Mouse (Mus musculus): ENCODE data around the gene Gid4. TPM values are rescaled to one million over a fixed set of nuclear protein-coding genes. Genes with fewer than 3 reads are reported as not detected.

Gene Gid4
- 10 to 100 TPM; 42.0 to 50.6 (median 46.2) TPM for total RNA-seq (2022)

DNA sequence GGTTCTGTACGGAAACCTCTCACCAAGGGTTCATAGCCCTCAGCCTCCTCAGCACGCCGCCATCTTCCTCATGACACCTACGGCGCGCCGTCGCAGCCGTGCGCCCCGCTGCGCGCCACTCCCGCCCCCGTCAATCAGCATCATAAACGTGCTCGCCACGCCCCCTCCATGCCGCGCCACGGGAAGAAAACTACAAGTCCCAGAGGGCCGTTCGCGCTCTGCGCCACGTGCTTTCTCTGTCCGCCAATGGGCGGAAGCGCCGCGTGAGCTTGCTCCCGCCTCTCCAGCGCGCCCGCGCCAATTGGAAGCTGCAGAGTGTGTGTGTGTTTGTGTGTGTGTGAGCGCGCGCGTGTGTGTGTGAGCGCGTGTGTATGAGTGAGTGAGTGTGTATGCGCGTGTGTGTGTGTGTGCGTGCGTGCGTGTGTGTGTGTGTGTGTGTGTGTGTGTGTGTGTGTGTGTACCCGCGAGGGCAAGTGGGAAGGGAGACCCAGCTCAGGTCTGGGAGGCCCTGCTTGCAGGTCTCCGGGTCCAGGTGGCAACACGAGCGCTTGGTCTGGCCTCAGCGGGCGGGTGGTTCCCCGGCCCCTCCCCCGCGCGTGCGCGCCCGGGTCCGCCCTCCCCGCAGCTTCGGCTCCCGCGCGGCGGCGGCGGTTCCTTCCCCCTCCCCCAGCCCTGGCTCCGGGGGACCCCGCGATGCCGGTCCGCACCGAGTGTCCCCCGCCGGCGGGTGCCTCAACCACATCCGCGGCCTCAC is at the start of gene Gid4:
Gid4 (plus strand) TSS at position 183 of the 754 bp plus-strand sequence.
- DNase-seq (ENCODE audit: low spot score in 2 of 2) = peak; percentile 98 to 99

DNA sequence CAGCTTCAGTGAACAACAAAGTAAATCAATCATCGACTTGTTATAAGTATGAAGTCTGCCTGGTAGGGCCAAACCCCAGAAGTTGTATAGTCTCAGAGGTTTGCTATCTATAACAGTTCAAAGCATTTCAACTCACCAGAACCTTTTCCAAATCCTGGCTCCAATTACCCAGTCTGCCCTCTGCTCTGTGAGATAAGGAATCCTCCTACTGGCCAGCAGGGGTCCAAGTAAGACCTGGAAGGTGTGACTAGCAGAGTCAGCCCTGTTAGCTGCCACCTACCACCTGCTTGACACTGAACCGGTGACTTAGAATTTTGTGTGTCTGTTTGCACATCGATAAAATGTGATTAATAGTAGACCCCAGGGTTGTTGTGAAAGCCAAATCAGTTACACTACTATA is 49.7 kb upstream of the Gid4 start:
- DNase-seq (ENCODE audit: low spot score in 2 of 2) = no peak

GRCm38 (mm10) chr11:60368909-60369308 is 48.0 kb upstream of the Gid4 start:
- no peak for DNase-seq (ENCODE audit: low spot score in 2 of 2)

DNA sequence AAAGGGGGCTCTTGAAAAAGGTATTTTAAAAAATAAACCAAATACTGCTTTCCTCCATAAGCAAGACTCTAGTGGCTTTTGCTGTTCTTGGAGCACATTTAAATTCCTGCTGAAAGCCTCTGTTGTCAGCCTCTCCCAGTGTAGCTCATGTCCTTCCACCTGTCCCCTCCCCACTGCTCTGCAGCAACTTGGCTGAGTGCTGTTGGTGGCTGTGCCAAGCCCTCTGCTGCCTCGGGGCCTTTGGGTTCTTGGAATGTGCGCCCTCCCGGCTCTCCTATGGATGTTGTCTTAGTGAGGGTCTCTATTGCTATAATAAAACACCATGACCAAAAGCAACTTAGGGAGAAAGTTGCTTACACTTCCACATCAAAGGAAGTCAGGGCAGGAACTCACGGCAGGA is 47.5 kb upstream of the Gid4 start:
- no peak for DNase-seq (ENCODE audit: low spot score in 2 of 2)

DNA sequence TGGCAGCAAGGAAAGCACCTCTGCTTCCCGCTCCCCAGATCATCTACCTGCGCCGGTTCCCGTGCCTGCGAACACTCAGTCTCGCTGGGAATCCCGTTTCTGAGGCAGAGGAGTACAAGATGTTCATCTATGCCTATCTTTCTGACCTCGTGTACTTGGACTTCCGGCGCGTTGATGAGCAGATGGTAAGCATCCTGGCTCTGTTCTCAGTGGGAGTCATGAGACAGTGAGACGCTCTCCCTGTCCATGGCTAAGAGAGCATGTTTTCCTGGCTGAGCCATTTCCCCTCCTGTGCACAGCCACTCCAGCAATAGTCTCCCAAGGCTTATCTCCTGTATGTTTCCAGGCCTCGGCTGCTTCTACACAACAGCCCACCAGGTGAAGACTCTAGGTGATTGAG is 46.5 kb upstream of the Gid4 start:
- DNase-seq (ENCODE audit: low spot score in 2 of 2) = no peak

DNA sequence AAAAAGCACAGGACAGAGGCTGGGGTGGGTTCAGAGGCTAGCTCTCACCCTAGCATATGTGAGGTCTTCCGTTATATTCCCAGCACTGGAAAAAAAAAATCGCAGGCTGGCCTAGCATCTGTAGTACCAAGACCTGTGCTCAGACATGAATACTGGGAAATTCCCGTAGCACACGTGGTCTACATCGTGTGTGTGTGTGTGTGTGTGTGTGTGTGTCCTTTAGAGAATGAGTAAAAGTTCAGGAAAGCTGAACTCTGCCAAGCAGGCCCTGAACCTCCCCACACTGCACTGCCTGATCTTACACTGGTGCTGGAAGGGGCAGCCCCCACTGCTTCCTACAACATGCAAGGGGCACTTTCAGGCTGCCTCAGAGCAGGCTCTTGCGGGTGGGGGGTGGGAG is 42.5 kb upstream of the Gid4 start:
- DNase-seq (ENCODE audit: low spot score in 2 of 2) = no peak

- no peak for DNase-seq (ENCODE audit: low spot score in 2 of 2)
Measured at GRCm38 (mm10) chr11:60383518-60383917, 33.4 kb upstream of the Gid4 start.

- DNase-seq (ENCODE audit: low spot score in 2 of 2) = peak; percentile 79 to 82
Measured at GRCm38 (mm10) chr11:60384762-60385421, 32.1 kb upstream of the Gid4 start.

DNA sequence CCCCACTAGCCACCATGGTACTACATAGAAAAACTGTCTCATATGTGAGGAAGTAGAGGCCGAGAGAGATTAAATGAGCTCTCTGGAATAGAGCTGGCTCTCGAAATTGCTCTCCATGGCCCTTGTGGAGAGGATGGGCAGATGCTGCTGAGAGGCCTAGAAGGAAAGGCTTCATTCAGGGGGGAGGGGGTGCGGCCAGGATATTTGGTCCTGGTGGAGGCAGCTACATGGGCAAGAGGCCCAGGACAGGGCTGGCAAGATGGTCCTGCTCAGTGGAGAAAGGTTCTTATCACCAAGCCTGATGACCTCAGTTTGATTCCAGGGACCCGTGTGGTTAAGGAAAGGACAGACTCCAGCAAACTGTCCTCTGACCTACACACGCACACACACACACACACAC is 31.0 kb upstream of the Gid4 start:
- DNase-seq (ENCODE audit: low spot score in 2 of 2) = no peak

DNA sequence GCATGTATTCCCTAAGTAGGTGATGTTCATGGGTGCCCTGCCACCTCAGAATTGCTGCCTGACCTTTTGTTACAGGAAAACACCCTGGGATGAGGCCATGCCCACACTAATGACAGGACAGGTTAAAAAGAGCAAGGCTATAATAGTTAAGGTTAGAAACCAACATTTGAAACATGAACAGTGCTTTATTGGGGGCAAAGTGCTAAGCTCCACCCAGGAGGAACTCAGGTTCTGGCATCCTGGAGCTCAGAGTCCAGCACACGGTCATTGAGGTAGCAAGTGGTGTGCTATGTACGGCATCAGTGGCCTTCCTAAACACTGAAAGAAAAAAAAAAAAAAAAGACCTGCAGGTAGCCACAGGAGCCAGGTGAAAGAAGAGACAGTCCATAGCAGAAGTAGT is 29.0 kb upstream of the Gid4 start:
- DNase-seq (ENCODE audit: low spot score in 2 of 2) = no peak

DNA sequence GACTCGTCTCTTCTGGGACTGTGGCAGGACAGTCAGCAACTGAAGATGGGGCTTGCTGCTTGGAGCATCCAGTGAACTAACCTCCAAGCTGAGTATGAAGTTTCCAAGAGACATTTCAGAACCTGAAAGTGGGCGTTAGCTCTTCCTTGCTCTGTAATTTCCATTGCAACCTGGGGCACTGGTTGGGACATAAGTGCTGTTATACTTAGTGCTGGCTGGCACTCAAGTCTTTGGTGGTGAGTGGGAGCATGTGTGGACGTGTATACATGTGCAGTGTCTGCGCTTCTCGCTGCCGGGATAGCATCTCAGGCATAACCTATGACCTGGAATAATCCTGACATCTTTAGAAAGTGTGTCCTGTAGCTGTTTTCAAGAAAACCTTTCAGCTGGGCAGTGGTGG is 25.6 kb upstream of the Gid4 start:
- no peak for DNase-seq (ENCODE audit: low spot score in 2 of 2)

GRCm38 (mm10) chr11:60396546-60396945 is 20.4 kb upstream of the Gid4 start:
- peak in 1 of 2 experiments; percentile 33 for DNase-seq (ENCODE audit: low spot score in 2 of 2)

DNA sequence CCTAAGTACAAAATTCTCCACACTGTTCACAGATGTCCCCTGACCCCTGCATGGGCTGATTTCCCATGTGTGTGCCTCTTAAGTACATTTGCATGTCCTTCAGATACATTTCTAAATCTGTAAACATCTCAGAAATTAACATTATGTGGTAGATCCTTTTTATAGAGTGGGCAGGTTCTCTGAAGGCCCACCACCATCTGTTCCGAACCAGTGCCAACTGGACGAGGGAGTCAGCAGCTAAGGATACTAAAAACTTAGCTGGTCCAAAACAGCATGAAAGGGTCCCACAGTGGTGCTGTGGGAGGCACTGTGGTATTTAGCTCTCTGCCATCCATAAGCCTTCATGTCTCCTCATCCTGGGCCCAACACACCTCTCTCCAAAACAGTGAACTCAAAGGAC is 19.8 kb upstream of the Gid4 start:
- DNase-seq (ENCODE audit: low spot score in 2 of 2) = peak in 1 of 2 experiments; percentile 34

- no peak for DNase-seq (ENCODE audit: low spot score in 2 of 2)
Measured at GRCm38 (mm10) chr11:60406606-60407005, 10.3 kb upstream of the Gid4 start.

DNA sequence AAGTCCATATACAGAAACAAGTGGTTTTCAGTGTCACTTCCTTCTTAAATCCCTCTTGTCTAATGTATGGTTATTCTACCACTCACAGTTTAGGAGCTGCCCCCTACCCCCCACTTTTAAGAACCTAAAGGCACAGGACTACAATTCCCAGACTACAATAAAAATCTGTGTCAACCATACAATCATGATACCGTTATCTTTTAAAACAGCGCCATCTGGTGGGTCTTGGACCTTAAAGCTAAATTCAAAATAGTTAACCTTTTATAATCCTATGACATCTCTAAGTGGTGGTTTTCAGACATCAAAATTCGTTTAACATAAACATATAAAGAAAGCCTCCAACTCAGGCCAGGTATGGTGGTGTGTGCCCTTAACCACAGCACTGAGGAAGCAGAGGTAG is 4.8 kb upstream of the Gid4 start:
- DNase-seq (ENCODE audit: low spot score in 2 of 2) = peak in 1 of 2 experiments; percentile 69

GRCm38 (mm10) chr11:60412921-60413320 is 4.0 kb upstream of the Gid4 start:
- DNase-seq (ENCODE audit: low spot score in 2 of 2) = no peak

DNA sequence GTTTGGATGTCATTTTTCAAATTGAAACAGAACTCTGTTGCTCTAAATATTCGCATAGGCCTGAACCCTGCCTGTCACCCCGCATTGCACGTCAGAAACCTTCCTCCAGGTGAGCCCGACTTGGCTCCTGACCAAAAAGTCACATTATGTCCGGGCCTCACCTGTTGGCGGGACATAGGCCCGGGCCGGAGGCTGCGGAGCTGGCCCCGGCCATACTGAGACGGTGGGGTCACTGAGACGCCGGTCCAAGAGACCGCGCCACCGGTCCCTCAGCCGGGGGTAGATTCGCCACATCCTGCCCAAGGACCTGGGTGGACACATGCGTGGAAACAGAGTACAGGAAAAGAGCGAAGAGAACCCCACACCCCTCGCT is 369 bp upstream of the Gid4 start:
- no peak for DNase-seq (ENCODE audit: low spot score in 2 of 2)

DNA sequence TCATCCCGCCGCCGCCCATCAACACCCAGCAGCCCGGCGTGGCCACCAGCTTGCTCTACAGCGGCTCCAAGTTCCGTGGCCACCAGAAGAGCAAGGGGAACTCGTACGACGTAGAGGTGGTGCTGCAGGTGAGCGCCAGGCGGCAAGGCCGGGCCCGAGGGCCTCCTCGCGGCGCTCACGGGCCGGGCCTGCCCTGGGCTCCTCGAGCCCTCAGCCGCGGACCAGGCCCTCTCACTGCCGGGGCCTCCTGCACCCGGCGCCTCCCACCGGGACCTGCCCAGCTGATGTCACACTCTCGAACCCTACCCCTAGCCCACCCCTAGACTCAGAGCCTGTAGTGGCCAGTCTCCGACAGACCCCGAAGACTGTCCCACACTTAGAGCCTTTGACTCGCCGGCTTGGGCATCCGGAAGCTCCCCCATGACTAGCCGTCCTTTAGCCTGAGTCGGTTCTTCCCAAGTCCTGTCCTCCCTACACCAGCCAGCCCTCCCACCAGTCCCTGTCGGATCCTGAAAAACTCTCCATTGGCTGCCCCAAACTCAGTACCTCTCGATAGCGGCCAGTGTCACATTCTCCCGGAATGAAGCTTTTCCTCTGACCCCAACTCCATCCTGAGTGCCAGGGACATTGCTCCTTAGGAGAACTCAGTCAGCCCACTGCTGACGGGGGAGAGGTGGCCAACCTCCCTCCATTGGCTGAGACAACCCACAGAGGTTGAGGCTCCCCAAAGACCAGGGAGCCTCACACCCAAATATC is 950 bp downstream of the Gid4 start, which contains the start of gene Atpaf2:
Atpaf2 (minus strand) TSS at position 741 of the 756 bp plus-strand sequence.
- no peak for DNase-seq (ENCODE audit: low spot score in 2 of 2)

DNA sequence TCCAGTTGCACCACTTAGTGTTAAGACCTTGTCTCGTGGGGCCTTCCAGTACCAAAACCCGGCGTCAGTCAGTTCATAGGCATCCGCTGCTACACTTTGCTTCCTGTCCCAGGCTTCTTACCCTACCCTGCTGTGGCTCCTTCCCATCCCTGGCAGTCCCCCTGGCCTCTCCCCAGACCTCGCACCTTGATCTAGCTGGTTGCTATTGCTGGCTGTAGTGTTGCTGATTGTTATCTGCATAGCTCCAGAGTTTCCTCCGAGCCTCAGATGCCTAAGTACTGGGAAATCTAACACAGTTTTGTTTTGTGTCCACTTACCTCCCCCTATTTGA is 1.5 kb downstream of the Gid4 start:
- no peak for DNase-seq (ENCODE audit: low spot score in 2 of 2)

DNA sequence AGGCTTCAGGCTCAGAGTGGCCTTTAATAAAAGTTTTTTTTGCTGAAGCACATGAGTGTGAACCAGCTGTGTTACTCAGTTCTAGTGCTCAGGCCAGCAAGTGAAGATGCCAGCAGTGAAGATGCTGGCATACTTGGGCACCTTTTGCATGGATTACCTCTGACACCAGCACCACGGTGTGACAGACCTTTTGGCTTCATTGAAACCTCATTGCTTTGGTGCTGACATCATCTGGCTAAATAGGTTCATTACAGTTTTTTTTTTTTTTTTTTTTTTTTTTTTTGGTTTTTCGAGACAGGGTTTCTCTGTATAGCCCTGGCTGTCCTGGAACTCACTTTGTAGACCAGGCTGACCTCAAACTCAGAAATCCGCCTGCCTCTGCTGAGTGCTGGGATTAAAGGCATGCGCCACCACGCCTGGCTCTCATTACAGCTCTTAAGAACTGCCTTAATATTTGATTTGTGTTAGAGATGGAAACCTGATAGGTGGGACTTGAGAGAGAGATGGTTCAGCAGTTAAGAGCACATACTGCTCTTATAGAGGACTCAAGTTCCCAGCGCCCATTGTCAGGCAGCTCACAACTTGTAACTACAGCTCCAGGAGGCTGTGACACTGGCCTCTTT is 5.2 kb downstream of the Gid4 start:
- no peak for DNase-seq (ENCODE audit: low spot score in 2 of 2)

DNA sequence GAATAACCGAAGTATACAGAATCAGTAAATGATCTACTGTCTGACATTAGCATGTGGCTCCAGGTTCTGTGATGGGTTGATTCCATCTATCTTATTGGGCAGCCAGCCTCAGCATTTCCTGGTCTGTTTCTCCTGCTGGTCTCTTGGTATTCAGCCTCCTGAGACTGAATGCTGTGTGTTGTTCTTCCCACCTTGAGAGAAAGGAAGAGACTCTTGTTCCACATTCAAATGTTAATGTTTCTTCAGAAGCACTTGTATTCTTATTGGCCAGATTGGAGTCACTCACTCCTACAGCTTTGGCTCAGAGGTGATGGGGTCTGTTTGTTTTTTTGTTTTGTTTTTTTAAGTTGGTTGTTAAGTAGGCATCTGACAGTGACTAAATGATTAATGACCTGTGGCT is 6.1 kb downstream of the Gid4 start:
- DNase-seq (ENCODE audit: low spot score in 2 of 2) = no peak

DNA sequence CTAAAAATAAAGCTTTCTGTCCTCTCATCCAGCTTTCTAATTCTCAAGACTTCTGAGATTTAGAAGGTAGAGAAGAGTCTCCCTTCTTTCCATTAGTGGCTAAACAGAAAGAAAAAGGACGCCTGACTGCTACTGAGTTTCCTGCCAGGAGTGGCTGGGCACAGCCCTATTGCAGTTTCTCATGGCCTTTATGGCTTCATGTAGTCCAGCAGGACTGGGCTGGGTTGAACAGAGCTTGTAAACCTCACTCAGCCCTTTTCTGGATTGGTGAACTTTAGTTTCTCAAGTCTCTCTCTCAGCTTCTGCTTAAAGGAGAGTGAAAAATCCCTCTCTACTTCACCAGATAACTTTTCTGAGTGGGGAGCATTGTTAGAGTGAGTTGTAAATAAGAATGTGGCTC is 9.5 kb downstream of the Gid4 start:
- DNase-seq (ENCODE audit: low spot score in 2 of 2) = no peak
